Mouse (Mus musculus) layer of hippocampus, adult 18-20 months (tissue): ENCODE data around the gene Lrrc28. TPM values are rescaled to one million over a fixed set of nuclear protein-coding genes. Genes with fewer than 3 reads are reported as not detected.
A peak's percentile ranks its signal among the peaks of the same experiment; 100 is the strongest.

Experiments used
- DNase-seq, 2 experiments: peaks; one replicate each; pipeline ENCODE4 v3.0.0; 2022; ENCODE audit warnings: low spot score in 2 of 2
- long read RNA-seq: library from polyadenylated mRNA; stranded (forward); transcript quantifications from one replicate; pipeline ENCODE4 v2.0.0, GENCODE M21; 2021
- total RNA-seq, 2 experiments: library from RNA; stranded (reverse); gene quantifications; 2 replicates each; pipeline ENCODE4 v1.2.3; 2021

The Lrrc28 gene
- total RNA-seq = 10 to 100 TPM; 37.5 to 41.0 TPM
- long read RNA-seq, transcript Lrrc28-202 (10 exons, 2,923 nt) = major isoform, 10 of 36 reads
- long read RNA-seq, partial matches to known transcripts = 1 of 36 reads
- long read RNA-seq, other reads (novel, unspliced or antisense) = 22 of 36 reads

GRCm38 (mm10) chr7:67644833-67645680 lies at the start of gene Lrrc28:
TSS of gene Lrrc28 (minus strand) at chr7:67645268.
- peak; percentile 99 to 100 for DNase-seq

GRCm38 (mm10) chr7:67692791-67693538 lies 47.9 kb upstream of the Lrrc28 start:
- no peak for DNase-seq

- DNase-seq = no peak
Measured at GRCm38 (mm10) chr7:67692141-67692540, 47.1 kb upstream of the Lrrc28 start.

- DNase-seq = no peak
Measured at GRCm38 (mm10) chr7:67691036-67691435, 46.0 kb upstream of the Lrrc28 start.

- no peak for DNase-seq
Measured at GRCm38 (mm10) chr7:67689793-67690192, 44.7 kb upstream of the Lrrc28 start.

GRCm38 (mm10) chr7:67688281-67688680 lies 43.2 kb upstream of the Lrrc28 start:
- DNase-seq = no peak

- DNase-seq = no peak
Measured at GRCm38 (mm10) chr7:67686545-67686944, 41.5 kb upstream of the Lrrc28 start.

- no peak for DNase-seq
Measured at GRCm38 (mm10) chr7:67683006-67683405, 37.9 kb upstream of the Lrrc28 start.

- no peak for DNase-seq
Measured at GRCm38 (mm10) chr7:67681078-67681477, 36.0 kb upstream of the Lrrc28 start.

- DNase-seq = no peak
Measured at GRCm38 (mm10) chr7:67678878-67679499, 33.9 kb upstream of the Lrrc28 start.

- no peak for DNase-seq
Measured at GRCm38 (mm10) chr7:67673656-67674055, 28.6 kb upstream of the Lrrc28 start.

GRCm38 (mm10) chr7:67672650-67673049 lies 27.6 kb upstream of the Lrrc28 start:
- peak; percentile 91 to 98 for DNase-seq

- DNase-seq = no peak
Measured at GRCm38 (mm10) chr7:67670965-67671364, 25.9 kb upstream of the Lrrc28 start.

- DNase-seq = no peak
Measured at GRCm38 (mm10) chr7:67663981-67664694, 19.1 kb upstream of the Lrrc28 start.

GRCm38 (mm10) chr7:67662424-67662823 lies 17.4 kb upstream of the Lrrc28 start:
- DNase-seq = no peak

GRCm38 (mm10) chr7:67658110-67658509 lies 13.0 kb upstream of the Lrrc28 start:
- no peak for DNase-seq

GRCm38 (mm10) chr7:67655186-67655585 lies 10.1 kb upstream of the Lrrc28 start:
- no peak for DNase-seq

- DNase-seq = no peak
Measured at GRCm38 (mm10) chr7:67654668-67655067, 9.6 kb upstream of the Lrrc28 start.

- no peak for DNase-seq
Measured at GRCm38 (mm10) chr7:67652211-67652610, 7.1 kb upstream of the Lrrc28 start.

GRCm38 (mm10) chr7:67648376-67648775 lies 3.3 kb upstream of the Lrrc28 start:
- no peak for DNase-seq

GRCm38 (mm10) chr7:67647277-67647676 lies 2.2 kb upstream of the Lrrc28 start, which contains the start of gene Ttc23:
TSS of gene Ttc23 (plus strand) at chr7:67647410.
- DNase-seq = no peak
